Mouse (Mus musculus): ENCODE data around the gene Mtmr6. TPM values are rescaled to one million over a fixed set of nuclear protein-coding genes. Genes with fewer than 3 reads are reported as not detected.

The Mtmr6 gene
- total and polyA plus RNA-seq, 3 experiments = 11.7 to 20.3 (median 18.5) TPM

DNA sequence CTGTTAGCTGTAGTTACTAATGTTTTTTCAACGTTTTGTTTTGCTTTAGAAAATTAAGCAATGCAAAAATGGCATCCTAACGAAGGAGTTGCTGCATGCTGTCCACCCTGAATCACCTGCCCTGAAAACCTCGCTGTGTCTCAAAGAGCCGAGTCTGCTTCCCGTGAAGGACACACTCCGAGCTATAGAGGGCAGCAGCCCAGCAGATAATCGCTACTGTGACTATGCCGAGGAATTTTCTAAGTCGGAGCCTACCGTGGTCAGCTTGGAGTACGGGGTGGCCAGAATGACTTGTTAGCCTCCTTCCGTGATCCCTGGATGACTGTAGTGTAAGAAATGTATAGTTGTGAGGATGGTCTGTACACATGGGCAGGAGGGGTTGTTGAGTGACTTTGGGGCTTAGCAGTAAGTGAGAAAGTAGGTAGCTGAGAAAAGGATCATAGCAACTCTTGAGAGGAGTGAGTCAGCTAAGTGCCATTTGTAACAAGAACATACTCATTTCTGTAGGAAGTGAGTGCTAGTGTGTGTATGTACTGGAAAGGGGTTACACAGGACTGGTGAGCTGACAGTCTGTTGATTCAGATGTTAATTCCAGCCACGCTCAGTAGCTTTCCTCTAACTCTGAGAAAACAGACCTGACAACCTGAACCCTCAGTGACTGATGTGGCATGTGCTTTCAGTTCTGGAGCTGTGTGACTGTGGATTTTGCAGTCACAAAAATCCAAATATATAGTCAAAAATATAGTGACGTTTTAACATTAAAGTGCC lies 35.4 kb downstream of the Mtmr6 start:
- H3K36me3 ChIP-seq (replicated peaks in 1 of 2; ENCODE audit: control insufficient read depth in 1 of 2, insufficient read depth in 1 of 2, low read length in 1 of 2) = peaks cover 29 to 63% of the 10 kb centered on the region in 2 experiments
- dilution Hi-C loops (cut with MboI; ENCODE audit: extremely low pct_ligation_motif_present, extremely low pct_unique_long_range_greater_than_20kb, low sequenced_read_pairs) = no loop called here
- no peak for TF ChIP-seq MAFK (IDR thresholded peaks at IDR 0.05; ENCODE audit: insufficient replicate concordance, low read length)

GRCm38 (mm10) chr14:60301024-60301423 lies 36.0 kb downstream of the Mtmr6 start:
- H3K27me3 ChIP-seq (replicated peaks) = no peaks in the 10 kb centered on the region

More for the DNA sequence above, 35.4 kb downstream of the Mtmr6 start:
- Histone ChIP-seq H3K9me3 (replicated peaks; ENCODE audit: low read length) (no peaks in the 10 kb centered on the region), H3K4me2 (ENCODE audit: insufficient read depth, low read depth, poor library complexity, severe bottlenecking) (no peak overlapping the region), H3K79me2 (replicated peaks; ENCODE audit: control insufficient read depth, extremely low read depth, insufficient read depth, poor library complexity, severe bottlenecking) (no peaks in the 10 kb centered on the region), H3K4me1 (ENCODE audit: control insufficient read depth in 1 of 2, insufficient read depth in 2 of 2) (no peaks in the 10 kb centered on the region), H3K4me3 (replicated peaks in 1 of 3; ENCODE audit: low read depth in 2 of 3, low read length in 2 of 3, poor library complexity in 1 of 3) (no peak overlapping the region), H3K27ac (ENCODE audit: insufficient read depth, low read depth) (no peak overlapping the region), H3K27me3 (replicated peaks) (no peaks in the 10 kb centered on the region), H3K9ac (ENCODE audit: insufficient read depth, low read depth) (no peak overlapping the region)
- in situ Hi-C loops (cut with MboI; ENCODE audit: low pct_ligation_motif_present, low pct_unique_long_range_greater_than_20kb, low sequenced_read_pairs) = no loop called here
- no peak for DNase-seq (ENCODE audit: extremely low read depth)

DNA sequence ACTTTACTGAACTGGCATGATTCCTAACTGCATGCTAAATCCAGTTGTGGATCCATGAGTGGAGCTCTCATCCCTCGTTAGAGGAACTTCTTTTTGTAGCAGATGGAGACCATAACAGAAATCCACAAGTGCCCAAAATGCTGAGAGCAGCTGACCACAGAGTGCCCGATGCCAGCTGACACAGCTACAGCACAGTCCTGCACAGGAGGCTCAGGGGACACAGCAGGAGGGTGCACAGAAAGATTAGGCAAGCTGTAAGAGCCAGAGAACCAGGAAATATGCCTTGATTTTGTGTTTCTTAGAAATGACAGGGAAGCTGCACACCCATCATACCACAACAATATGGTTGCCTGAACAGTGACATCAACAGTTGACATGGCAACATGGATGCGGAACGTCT lies 37.4 kb downstream of the Mtmr6 start:
- dilution Hi-C loops (cut with MboI; ENCODE audit: extremely low pct_ligation_motif_present, extremely low pct_unique_long_range_greater_than_20kb, low sequenced_read_pairs) (no loop called here), in situ Hi-C loops (cut with MboI; ENCODE audit: low pct_ligation_motif_present, low pct_unique_long_range_greater_than_20kb, low sequenced_read_pairs) (no loop called here)
- Histone ChIP-seq H3K27ac (ENCODE audit: insufficient read depth, low read depth) (no peak overlapping the region), H3K9ac (ENCODE audit: insufficient read depth, low read depth) (no peak overlapping the region), H3K27me3 (replicated peaks) (no peaks in the 10 kb centered on the region), H3K79me2 (replicated peaks; ENCODE audit: control insufficient read depth, extremely low read depth, insufficient read depth, poor library complexity, severe bottlenecking) (no peaks in the 10 kb centered on the region), H3K4me2 (ENCODE audit: insufficient read depth, low read depth, poor library complexity, severe bottlenecking) (no peak overlapping the region), H3K36me3 (replicated peaks in 1 of 2; ENCODE audit: control insufficient read depth in 1 of 2, insufficient read depth in 1 of 2, low read length in 1 of 2) (peaks cover 20 to 55% of the 10 kb centered on the region in 2 experiments), H3K9me3 (replicated peaks; ENCODE audit: low read length) (no peaks in the 10 kb centered on the region), H3K4me1 (ENCODE audit: control insufficient read depth in 1 of 2, insufficient read depth in 2 of 2) (no peaks in the 10 kb centered on the region), H3K4me3 (replicated peaks in 1 of 3; ENCODE audit: low read depth in 2 of 3, low read length in 2 of 3, poor library complexity in 1 of 3) (no peak overlapping the region)
- no peak for DNase-seq (ENCODE audit: extremely low read depth)
- no peak for TF ChIP-seq USF2 (conservative IDR thresholded peaks at IDR 0.05; ENCODE audit: low read depth, low read length)
- TF ChIP-seq POLR2AphosphoS2 (IDR thresholded peaks at IDR 0.05; ENCODE audit: low read depth, low read length) = no peak
- no peak for TF ChIP-seq ELF1 (IDR thresholded peaks at IDR 0.05; ENCODE audit: low read depth, low read length)
- TF ChIP-seq CHD2 (IDR thresholded peaks at IDR 0.05; ENCODE audit: low read length) = no peak
- no peak for TF ChIP-seq MYC (IDR thresholded peaks at IDR 0.05; ENCODE audit: low read depth, low read length)
- TF ChIP-seq KAT2A (IDR thresholded peaks at IDR 0.05; ENCODE audit: insufficient replicate concordance, low read length) = no peak
- TF ChIP-seq POLR2A (IDR thresholded peaks at IDR 0.05; ENCODE audit: low read depth, low read length) = no peak
- TF ChIP-seq TCF12 (IDR thresholded peaks at IDR 0.05; ENCODE audit: low read depth, low read length) = no peak
- no peak for TF ChIP-seq SMC3 (IDR thresholded peaks at IDR 0.05; ENCODE audit: low read depth, low read length)
- TF ChIP-seq NRF1 (IDR thresholded peaks at IDR 0.05; ENCODE audit: low read depth, low read length) = no peak

More at GRCm38 (mm10) chr14:60301024-60301423, 36.0 kb downstream of the Mtmr6 start:
- Histone ChIP-seq H3K9ac (ENCODE audit: insufficient read depth, low read depth) (no peak overlapping the region), H3K79me2 (replicated peaks; ENCODE audit: control insufficient read depth, extremely low read depth, insufficient read depth, poor library complexity, severe bottlenecking) (no peaks in the 10 kb centered on the region), H3K4me3 (replicated peaks in 1 of 3; ENCODE audit: low read depth in 2 of 3, low read length in 2 of 3, poor library complexity in 1 of 3) (no peak overlapping the region), H3K4me2 (ENCODE audit: insufficient read depth, low read depth, poor library complexity, severe bottlenecking) (no peak overlapping the region), H3K9me3 (replicated peaks; ENCODE audit: low read length) (no peaks in the 10 kb centered on the region), H3K36me3 (replicated peaks in 1 of 2; ENCODE audit: control insufficient read depth in 1 of 2, insufficient read depth in 1 of 2, low read length in 1 of 2) (peaks cover 29 to 66% of the 10 kb centered on the region in 2 experiments), H3K27ac (ENCODE audit: insufficient read depth, low read depth) (no peak overlapping the region), H3K4me1 (ENCODE audit: control insufficient read depth in 1 of 2, insufficient read depth in 2 of 2) (no peaks in the 10 kb centered on the region)
- no peak for TF ChIP-seq ZNF384 (IDR thresholded peaks at IDR 0.05; ENCODE audit: low read depth, low read length)
- no peak for TF ChIP-seq ETS1 (conservative IDR thresholded peaks at IDR 0.05; ENCODE audit: low read depth, low read length)
- no peak for TF ChIP-seq RCOR1 (conservative IDR thresholded peaks at IDR 0.05; ENCODE audit: low read depth, low read length)
- DNase-seq (ENCODE audit: extremely low read depth) = no peak
- dilution Hi-C loops (cut with MboI; ENCODE audit: extremely low pct_ligation_motif_present, extremely low pct_unique_long_range_greater_than_20kb, low sequenced_read_pairs) = no loop called here
- in situ Hi-C loops (cut with MboI; ENCODE audit: low pct_ligation_motif_present, low pct_unique_long_range_greater_than_20kb, low sequenced_read_pairs) = no loop called here

Measured in CH12.LX (cell line).